Mouse (Mus musculus) thymus, adult 2 months (tissue): ENCODE data around the gene Foxd4.

Experiments used
- CTCF ChIP-seq: fragments of 200-500 bp; IDR thresholded peaks from 2 replicates; pipeline ENCODE4 v1.5.1; 2012; ENCODE audit warnings: mild to moderate bottlenecking, control low read depth, low read length, moderate library complexity, borderline replicate concordance; ENCODE audit not compliant: control insufficient read depth, poor library complexity, insufficient read depth; ENCODE audit errors: extremely low read depth
- POLR2A ChIP-seq: fragments of 200-500 bp; IDR thresholded peaks from 2 replicates; pipeline ENCODE4 v1.6.1; 2012; ENCODE audit warnings: mild to moderate bottlenecking, low read length, control low read depth, moderate library complexity; ENCODE audit not compliant: control insufficient read depth, poor library complexity, insufficient read depth; ENCODE audit errors: extremely low read depth

- TF ChIP-seq CTCF, result no peak
- TF ChIP-seq POLR2A, result no peak
Measured at GRCm38 (mm10) chr19:24861276-24861611, 39.8 kb downstream of the Foxd4 start.
